Mouse (Mus musculus): ENCODE measurements around the gene Ascc3. TPM values are rescaled to one million over a fixed set of nuclear protein-coding genes. Genes with fewer than 3 reads are reported as not detected.

The Ascc3 gene
- polyA plus RNA-seq, 1 experiment from 2014 or later: 19.6 TPM

GRCm38 (mm10) chr10:50892751-50893320, 300.4 kb downstream of the Ascc3 start:
- Histone ChIP-seq H3K27ac (replicated peaks; ENCODE audit: low read depth, low read length) (no peak overlapping the region), H3K36me3 (ENCODE audit: control insufficient read depth, insufficient read depth, low read length) (no peaks in the 10 kb centered on the region), H3K27me3 (ENCODE audit: control insufficient read depth, insufficient read depth, low read length) (peaks cover 65% of the 10 kb centered on the region), H3K9me3 (ENCODE audit: control insufficient read depth, low read length) (no peaks in the 10 kb centered on the region), H3K4me3 (ENCODE audit: low read depth, low read length) (no peak overlapping the region), H3K4me2 (ENCODE audit: low read depth, severe bottlenecking) (peak overlapping the region; percentile 20; the same call in 1 of the 2 replicates), H3K4me1 (ENCODE audit: control insufficient read depth, insufficient read depth, low read length) (peaks cover 13% of the 10 kb centered on the region; the same call in 1 of the 2 replicates), H3K9ac (ENCODE audit: low read length) (no peak overlapping the region)
- DNase-seq (ENCODE audit: low spot score) (peak; percentile 72), ATAC-seq (ENCODE audit: insufficient number of reproducible peaks, low FRiP score, low TSS enrichment, low read depth) (peak; percentile 22; the same call in 1 of the 2 replicates)
- under 1% methylated on average over 15 of the region's 15 CpGs for WGBS

GRCm38 (mm10) chr10:50893546-50893945, 301.1 kb downstream of the Ascc3 start:
- peaks cover 13% of the 10 kb centered on the region; the same call in 1 of the 2 replicates for H3K4me1 ChIP-seq (ENCODE audit: control insufficient read depth, insufficient read depth, low read length)
- no peak overlapping the region for H3K9ac ChIP-seq (ENCODE audit: low read length)
- H3K4me2 ChIP-seq (ENCODE audit: low read depth, severe bottlenecking): no peak overlapping the region; the same call in 1 of the 2 replicates

DNA sequence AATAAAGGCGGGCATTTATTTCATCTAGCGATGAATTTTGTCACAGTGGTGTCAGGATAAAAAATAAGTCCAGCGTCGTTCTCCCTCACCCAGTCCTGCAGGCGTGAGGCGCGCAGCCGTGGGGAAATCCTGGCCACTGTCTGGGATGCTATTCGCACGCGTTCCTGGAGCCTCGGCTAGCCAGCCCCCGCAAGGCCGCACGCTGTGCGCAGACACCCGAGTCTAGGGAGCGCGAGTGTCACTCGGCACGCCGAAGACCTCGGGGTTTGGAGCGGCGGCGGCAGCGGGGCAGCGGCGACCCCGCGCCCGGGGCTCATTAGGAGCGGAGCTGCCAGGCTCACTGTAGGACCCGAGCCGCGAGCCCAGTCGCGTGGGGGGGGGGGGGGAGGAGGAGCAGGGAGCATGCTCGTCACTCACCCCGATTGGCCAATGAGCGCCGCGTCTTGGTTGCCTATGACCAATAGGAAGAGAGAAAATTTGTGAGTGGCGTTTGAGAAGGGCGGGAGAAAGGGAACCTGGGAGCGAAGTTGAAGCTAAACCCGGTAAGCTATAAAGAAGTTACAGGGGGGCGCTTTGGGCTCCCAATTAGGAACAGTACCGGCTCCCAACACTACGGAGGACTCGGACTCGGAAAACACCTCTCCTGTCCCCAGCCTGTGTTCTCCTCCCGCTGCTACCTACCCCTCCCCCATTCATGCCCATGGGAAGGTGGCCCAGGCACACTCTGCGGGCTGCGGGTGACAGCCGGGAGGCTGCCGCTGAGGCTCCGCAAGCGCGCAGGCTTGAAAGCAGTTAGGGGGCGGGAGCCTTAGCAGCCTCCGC, 301.9 kb downstream of the Ascc3 start, which contains the start of gene Sim1:
Gene Sim1 (plus strand): TSS at position 585 of the 822 bp plus-strand sequence.
- ATAC-seq (ENCODE audit: insufficient number of reproducible peaks, low FRiP score, low TSS enrichment, low read depth): peak; percentile 87
- WGBS: under 1% methylated on average over 50 of the region's 62 CpGs
- Histone ChIP-seq H3K4me3 (ENCODE audit: low read depth, low read length) (peak within 1 kb of the TSS; percentile 35), H3K9ac (ENCODE audit: low read length) (no peak within 1 kb of the TSS), H3K4me1 (ENCODE audit: control insufficient read depth, insufficient read depth, low read length) (peaks cover 13% of the 10 kb centered on the region; the same call in 1 of the 2 replicates), H3K27ac (replicated peaks; ENCODE audit: low read depth, low read length) (no peak within 1 kb of the TSS), H3K4me2 (ENCODE audit: low read depth, severe bottlenecking) (peak within 1 kb of the TSS; percentile 66), H3K9me3 (ENCODE audit: control insufficient read depth, low read length) (no peaks in the 10 kb centered on the region), H3K27me3 (ENCODE audit: control insufficient read depth, insufficient read depth, low read length) (peaks cover 65% of the 10 kb centered on the region), H3K36me3 (ENCODE audit: control insufficient read depth, insufficient read depth, low read length) (no peaks in the 10 kb centered on the region)
- DNase-seq (ENCODE audit: low spot score): peak; percentile 90

More at GRCm38 (mm10) chr10:50893546-50893945, 301.1 kb downstream of the Ascc3 start:
- ATAC-seq (ENCODE audit: insufficient number of reproducible peaks, low FRiP score, low TSS enrichment, low read depth): no peak
- no peaks in the 10 kb centered on the region for H3K9me3 ChIP-seq (ENCODE audit: control insufficient read depth, low read length)
- no peaks in the 10 kb centered on the region for H3K36me3 ChIP-seq (ENCODE audit: control insufficient read depth, insufficient read depth, low read length)
- H3K27ac ChIP-seq (replicated peaks; ENCODE audit: low read depth, low read length): no peak overlapping the region
- peaks cover 65% of the 10 kb centered on the region for H3K27me3 ChIP-seq (ENCODE audit: control insufficient read depth, insufficient read depth, low read length)
- no peak overlapping the region for H3K4me3 ChIP-seq (ENCODE audit: low read depth, low read length)
- DNase-seq (ENCODE audit: low spot score): no peak
- WGBS: 2% methylated on average over 10 of the region's 10 CpGs

- under 1% methylated on average over 44 of the region's 44 CpGs for WGBS
- ATAC-seq (ENCODE audit: insufficient number of reproducible peaks, low FRiP score, low TSS enrichment, low read depth): no peak
- peak overlapping the region; percentile 66 for H3K4me2 ChIP-seq (ENCODE audit: low read depth, severe bottlenecking)
- H3K27ac ChIP-seq (replicated peaks; ENCODE audit: low read depth, low read length): no peak overlapping the region
- no peak overlapping the region for H3K9ac ChIP-seq (ENCODE audit: low read length)
- H3K4me3 ChIP-seq (ENCODE audit: low read depth, low read length): peak overlapping the region; percentile 35
- peaks cover 13% of the 10 kb centered on the region; the same call in 1 of the 2 replicates for H3K4me1 ChIP-seq (ENCODE audit: control insufficient read depth, insufficient read depth, low read length)
- H3K27me3 ChIP-seq (ENCODE audit: control insufficient read depth, insufficient read depth, low read length): peaks cover 60% of the 10 kb centered on the region
- peak; percentile 66 for DNase-seq (ENCODE audit: low spot score)
- no peaks in the 10 kb centered on the region for H3K36me3 ChIP-seq (ENCODE audit: control insufficient read depth, insufficient read depth, low read length)
- no peaks in the 10 kb centered on the region for H3K9me3 ChIP-seq (ENCODE audit: control insufficient read depth, low read length)
Measured at GRCm38 (mm10) chr10:50895091-50895790, 302.8 kb downstream of the Ascc3 start.

GRCm38 (mm10) chr10:50895881-50896766, 303.7 kb downstream of the Ascc3 start:
- no peak overlapping the region for H3K27ac ChIP-seq (replicated peaks; ENCODE audit: low read depth, low read length)
- H3K36me3 ChIP-seq (ENCODE audit: control insufficient read depth, insufficient read depth, low read length): no peaks in the 10 kb centered on the region
- H3K9ac ChIP-seq (ENCODE audit: low read length): no peak overlapping the region
- H3K4me1 ChIP-seq (ENCODE audit: control insufficient read depth, insufficient read depth, low read length): peaks cover 13% of the 10 kb centered on the region; the same call in 1 of the 2 replicates
- peaks cover 62% of the 10 kb centered on the region for H3K27me3 ChIP-seq (ENCODE audit: control insufficient read depth, insufficient read depth, low read length)
- no peak for ATAC-seq (ENCODE audit: insufficient number of reproducible peaks, low FRiP score, low TSS enrichment, low read depth)
- peak; percentile 59 for DNase-seq (ENCODE audit: low spot score)
- 4% methylated on average over 21 of the region's 21 CpGs for WGBS
- H3K4me3 ChIP-seq (ENCODE audit: low read depth, low read length): no peak overlapping the region
- H3K9me3 ChIP-seq (ENCODE audit: control insufficient read depth, low read length): no peaks in the 10 kb centered on the region
- no peak overlapping the region for H3K4me2 ChIP-seq (ENCODE audit: low read depth, severe bottlenecking)

DNA sequence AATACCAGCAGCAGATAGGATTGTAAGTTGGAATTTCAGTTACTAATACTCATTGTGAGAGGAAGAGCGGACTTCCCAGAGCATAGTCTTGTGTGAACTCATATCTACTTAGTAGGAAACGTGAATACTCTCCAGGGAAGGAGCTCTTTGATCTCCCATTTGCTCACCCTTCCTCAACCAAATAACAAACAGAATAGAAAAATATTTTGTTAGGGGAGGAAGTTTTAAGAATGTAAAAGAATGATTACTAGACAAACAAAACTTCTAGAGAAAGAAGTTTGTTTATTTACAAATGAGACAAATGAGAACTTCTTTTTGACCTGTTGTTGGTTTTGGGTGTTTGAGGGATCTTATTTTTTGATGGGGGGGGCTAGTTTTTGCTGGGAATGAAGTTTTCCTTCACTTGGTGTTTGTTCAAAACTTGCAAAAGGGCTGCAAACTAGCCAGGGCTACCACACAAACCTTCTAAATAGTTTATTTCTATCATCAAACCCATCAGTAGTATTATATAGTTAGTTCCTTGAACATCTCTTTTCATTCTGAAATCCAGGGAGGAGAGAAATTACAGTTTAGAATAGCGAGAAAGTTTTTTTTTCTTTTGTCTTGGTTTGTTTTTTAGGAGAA, 304.4 kb downstream of the Ascc3 start:
- no peaks in the 10 kb centered on the region for H3K9me3 ChIP-seq (ENCODE audit: control insufficient read depth, low read length)
- H3K9ac ChIP-seq (ENCODE audit: low read length): no peak overlapping the region
- ATAC-seq (ENCODE audit: insufficient number of reproducible peaks, low FRiP score, low TSS enrichment, low read depth) (no peak), DNase-seq (ENCODE audit: low spot score) (no peak)
- H3K27ac ChIP-seq (replicated peaks; ENCODE audit: low read depth, low read length): no peak overlapping the region
- H3K27me3 ChIP-seq (ENCODE audit: control insufficient read depth, insufficient read depth, low read length): peaks cover 63% of the 10 kb centered on the region
- H3K36me3 ChIP-seq (ENCODE audit: control insufficient read depth, insufficient read depth, low read length): no peaks in the 10 kb centered on the region
- WGBS: 4% methylated on average over 3 of the region's 3 CpGs
- H3K4me2 ChIP-seq (ENCODE audit: low read depth, severe bottlenecking): no peak overlapping the region
- no peak overlapping the region for H3K4me3 ChIP-seq (ENCODE audit: low read depth, low read length)
- H3K4me1 ChIP-seq (ENCODE audit: control insufficient read depth, insufficient read depth, low read length): peaks cover 13% of the 10 kb centered on the region; the same call in 1 of the 2 replicates

GRCm38 (mm10) chr10:50897530-50898471, 305.3 kb downstream of the Ascc3 start:
- Histone ChIP-seq H3K9me3 (ENCODE audit: control insufficient read depth, low read length) (no peaks in the 10 kb centered on the region), H3K4me1 (ENCODE audit: control insufficient read depth, insufficient read depth, low read length) (peaks cover 8% of the 10 kb centered on the region; the same call in 1 of the 2 replicates), H3K36me3 (ENCODE audit: control insufficient read depth, insufficient read depth, low read length) (no peaks in the 10 kb centered on the region), H3K27me3 (ENCODE audit: control insufficient read depth, insufficient read depth, low read length) (peaks cover 61% of the 10 kb centered on the region), H3K9ac (ENCODE audit: low read length) (no peak overlapping the region), H3K4me2 (ENCODE audit: low read depth, severe bottlenecking) (no peak overlapping the region), H3K27ac (replicated peaks; ENCODE audit: low read depth, low read length) (no peak overlapping the region), H3K4me3 (ENCODE audit: low read depth, low read length) (no peak overlapping the region)
- DNase-seq (ENCODE audit: low spot score) (peak; percentile 71), ATAC-seq (ENCODE audit: insufficient number of reproducible peaks, low FRiP score, low TSS enrichment, low read depth) (no peak)
- WGBS: 1% methylated on average over 32 of the region's 32 CpGs
